Mouse (Mus musculus) right cerebral cortex, postnatal 36 days (tissue): ENCODE data around the gene Olfr1493-ps1.

Experiments used
- DNase-seq, 2 experiments: peaks; one replicate each; pipeline ENCODE4 v3.0.0; 2022; ENCODE audit warnings: low spot score in 2 of 2, mixed read lengths in 1 of 2

The Olfr1493-ps1 gene

GRCm38 (mm10) chr19:13722978-13723377 lies at the start of gene Olfr1493-ps1:
TSS of gene Olfr1493-ps1 (plus strand) at chr19:13723278.
- DNase-seq = no peak

GRCm38 (mm10) chr19:13696968-13697367 lies 26.1 kb upstream of the Olfr1493-ps1 start, which contains the start of gene Olfr1491:
TSS of gene Olfr1491 (plus strand) at chr19:13697268.
- DNase-seq = no peak

- DNase-seq = no peak
Measured at GRCm38 (mm10) chr19:13739428-13739827, 16.4 kb downstream of the Olfr1493-ps1 start, which contains the start of gene Olfr1494. TSS of gene Olfr1494 (plus strand) at chr19:13739728.

- no peak for DNase-seq
Measured at GRCm38 (mm10) chr19:13749366-13749765, 26.3 kb downstream of the Olfr1493-ps1 start.

- DNase-seq = no peak
Measured at GRCm38 (mm10) chr19:13764306-13764705, 41.2 kb downstream of the Olfr1493-ps1 start, which contains the start of gene Olfr1495. TSS of gene Olfr1495 (plus strand) at chr19:13764606.

GRCm38 (mm10) chr19:13768565-13769276 lies 45.6 kb downstream of the Olfr1493-ps1 start:
- DNase-seq = no peak

GRCm38 (mm10) chr19:13777578-13777977 lies 54.5 kb downstream of the Olfr1493-ps1 start, which contains the start of gene Olfr1496:
TSS of gene Olfr1496 (plus strand) at chr19:13777878.
- DNase-seq = no peak
